ENCODE assay signal across 15 mouse cellular contexts in the genomic region with DNA sequence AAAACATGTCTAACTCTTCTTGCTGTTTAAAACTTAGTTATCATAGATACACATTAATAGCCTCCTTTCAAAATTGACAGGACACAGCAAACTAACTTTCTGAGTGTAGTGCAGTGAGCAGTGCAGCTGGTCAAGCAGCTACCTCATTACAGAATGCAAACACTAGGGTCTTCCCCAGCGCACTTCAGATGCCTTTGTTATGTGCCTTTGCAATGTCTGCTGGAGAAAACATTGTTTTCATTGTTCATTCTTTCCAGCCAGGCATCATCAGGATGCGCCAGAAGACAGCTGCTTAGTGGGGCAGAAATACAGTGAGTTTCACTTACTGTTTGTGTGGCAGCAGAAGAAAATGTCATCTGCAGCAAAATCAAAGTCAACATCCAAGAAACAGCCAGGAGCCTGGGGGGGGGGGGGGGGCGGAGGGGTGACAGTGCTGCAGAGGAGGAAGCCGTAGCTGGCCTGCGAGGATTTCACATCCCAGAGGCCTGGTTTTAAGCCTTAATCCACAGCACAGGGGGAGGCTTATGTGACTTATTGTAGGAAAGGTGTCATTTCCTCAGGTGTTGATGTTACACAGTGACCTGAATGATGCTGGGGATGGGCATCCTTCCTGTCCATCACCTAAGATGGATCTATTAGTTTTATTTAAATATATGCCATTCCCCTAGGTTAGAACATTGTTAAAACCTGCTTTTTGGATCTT.
DNase-seq lines count a peak whose midpoint lies in the region; ATAC-seq lines count a peak whose summit lies in the region.
"Had no signal": no experiment of that assay in that cellular context is flagged by ENCODE, and none has a peak within 500 bp of the region (broad histone marks: within the 10 kb centered on the region; RNA-seq: fewer than 3 reads in every experiment).

No protein-coding gene starts in this region.

- ATAC-seq in forebrain, embryonic 15.5 days (replicated peaks): no peak
- no peak for ATAC-seq in inflammation-experienced regulatory T-cells, adult 6 months

- peak overlapping the region; percentile 64 for H3K27ac ChIP-seq in forebrain, embryonic 15.5 days (replicated peaks)
- H3K27ac ChIP-seq: limb, embryonic 10.5 days had no signal

- H3K9ac ChIP-seq in forebrain, embryonic 15.5 days (replicated peaks): no peak overlapping the region

- H3K36me3 ChIP-seq in forebrain, embryonic 15.5 days: peaks cover 10% of the 10 kb centered on the region

- 35% methylated on average over 5 of the region's 5 CpGs for WGBS in forebrain, embryonic 15.5 days

- no peaks in the 10 kb centered on the region for H3K9me3 ChIP-seq in forebrain, embryonic 15.5 days
- H3K9me3 ChIP-seq: G1E; limb, embryonic 10.5 days had no signal

- H3K27me3 ChIP-seq in forebrain, embryonic 15.5 days: no peaks in the 10 kb centered on the region

- no peak overlapping the region for H3K4me2 ChIP-seq in forebrain, embryonic 15.5 days (replicated peaks)

- H3K4me1 ChIP-seq in forebrain, embryonic 15.5 days: peaks cover 27% of the 10 kb centered on the region

- no peak overlapping the region for H3K4me3 ChIP-seq in forebrain, embryonic 15.5 days
- H3K4me3 ChIP-seq: erythroblast, embryonic 14.5 days; limb, embryonic 10.5 days had no signal

- DNase-seq in lung, postnatal 10 days: peak; percentile 22
- no peak for DNase-seq in lung, postnatal 25 days (ENCODE audit: low spot score)
- peak; percentile 22 for DNase-seq in mesoderm, embryonic 11.5 days (ENCODE audit: low read depth, low spot score)
- DNase-seq in retina, embryonic 14.5 days (ENCODE audit: low spot score): peak; percentile 71
- DNase-seq in adrenal gland, adult 2 months: no peak
- DNase-seq in urinary bladder, postnatal 25 days (ENCODE audit: low spot score): no peak
- DNase-seq: heart, postnatal 10 days; kidney, adult 2 months; layer of hippocampus, adult 9-11 months; thymus, adult 18-20 months had no signal

Comparison
In these comparisons a context has a peak if more than half of its experiments do, and no peak if none do; other contexts are left out.
1. DNase-seq: peak in lung, postnatal 10 days (single experiment), mesoderm, embryonic 11.5 days (single experiment) and retina, embryonic 14.5 days (single experiment); none in lung, postnatal 25 days (single experiment), adrenal gland, adult 2 months (single experiment) and urinary bladder, postnatal 25 days (single experiment).